Comparison of ENCODE assay signal across 8 mouse cellular contexts in genomic region chr2:144245464-144245863, GRCm38 (mm10). TPM values are rescaled to one million over a fixed set of nuclear protein-coding genes. Genes with fewer than 3 reads are reported as not detected.
DNase-seq lines count a peak whose midpoint lies in the region; ATAC-seq lines count a peak whose summit lies in the region.
"Had no signal": no experiment of that assay in that cellular context is flagged by ENCODE, and none has a peak within 500 bp of the region (broad histone marks: within the 10 kb centered on the region; RNA-seq: fewer than 3 reads in every experiment).

No protein-coding gene starts in this region.

- H3K4me1 ChIP-seq in brown adipose tissue, adult 24 weeks (ENCODE audit: control insufficient read depth, insufficient read depth, insufficient read length, low read length): peaks cover 2% of the 10 kb centered on the region
- peaks cover 14% of the 10 kb centered on the region for H3K4me1 ChIP-seq in heart, embryonic 15.5 days (replicated peaks)

- H3K27me3 ChIP-seq in heart, embryonic 15.5 days: no peaks in the 10 kb centered on the region
- H3K27me3 ChIP-seq: Patski had no signal

- H3K36me3 ChIP-seq in heart, embryonic 15.5 days: peaks cover 13% of the 10 kb centered on the region

- 66% methylated on average over 7 of the region's 7 CpGs for WGBS in heart, embryonic 15.5 days

- no peaks in the 10 kb centered on the region for H3K9me3 ChIP-seq in heart, embryonic 15.5 days (replicated peaks)

- ATAC-seq in heart, embryonic 15.5 days (replicated peaks; ENCODE audit: insufficient number of reproducible peaks, insufficient read depth, low FRiP score, low read depth): no peak
- ATAC-seq: Patski had no signal

- DNase-seq in layer of hippocampus, adult 11-12 months (ENCODE audit: low spot score): peak; percentile 38
- no peak for DNase-seq in layer of hippocampus, postnatal 25 days (ENCODE audit: extremely low spot score in 1 of 2, low spot score in 1 of 2)
- peak; percentile 53 to 65 for DNase-seq in monocyte, adult 2 months (ENCODE audit: low read depth in 1 of 2, low spot score in 2 of 2)
- no peak for DNase-seq in embryo, embryonic 9.5 days (ENCODE audit: extremely low spot score)
- DNase-seq in ovary, postnatal 10 days (ENCODE audit: low spot score): no peak

- H3K4me3 ChIP-seq in brown adipose tissue, adult 24 weeks (ENCODE audit: insufficient read depth, low read depth, low read length): no peak overlapping the region
- no peak overlapping the region for H3K4me3 ChIP-seq in heart, embryonic 15.5 days

- H3K4me2 ChIP-seq in heart, embryonic 15.5 days: no peak overlapping the region

- no peak overlapping the region for H3K9ac ChIP-seq in heart, embryonic 15.5 days

- H3K27ac ChIP-seq in brown adipose tissue, adult 24 weeks (replicated peaks; ENCODE audit: low read depth, low read length): peak overlapping the region; percentile 58
- H3K27ac ChIP-seq in heart, embryonic 15.5 days: 0 out of 2 replicates have a peak overlapping the region, but pooled peaks have one; percentile 18

RNA-seq across cellular contexts. Expression of gene Mgme1, which starts 25.0 kb away (rescaled TPM):
- 1 to 10 TPM; 4.7 to 5.4 TPM for total RNA-seq in layer of hippocampus, postnatal 25 days (2021)
- 21.4 and 26.4 TPM in 2 replicates for polyA plus RNA-seq in brown adipose tissue, adult 24 weeks (2012; ENCODE audit: insufficient read depth, insufficient read length, missing spikeins)
- 22.0 TPM in 2 replicates for polyA plus RNA-seq in heart, embryonic 15.5 days (2015; fragmentation: Nextera tagmentation; extraction: Ambion mirVana)

RNA-seq across cellular contexts. Expression of gene Snx5, which starts 25.2 kb away (rescaled TPM):
- total RNA-seq in layer of hippocampus, postnatal 25 days (2021): 10 to 100 TPM; 71.2 to 71.4 TPM
- polyA plus RNA-seq in brown adipose tissue, adult 24 weeks (2012; ENCODE audit: insufficient read depth, insufficient read length, missing spikeins): 65.6 and 89.1 TPM in 2 replicates
- polyA plus RNA-seq in heart, embryonic 15.5 days (2015; fragmentation: Nextera tagmentation; extraction: Ambion mirVana): 78.9 and 87.9 TPM in 2 replicates

Comparison
In these comparisons a context has a peak if more than half of its experiments do, and no peak if none do; other contexts are left out.
1. DNase-seq: peak in layer of hippocampus, adult 11-12 months (single experiment) and monocyte, adult 2 months (2 of 2); none in layer of hippocampus, postnatal 25 days (0 of 2), embryo, embryonic 9.5 days (single experiment) and ovary, postnatal 10 days (single experiment).